Mouse (Mus musculus) neural tube, embryonic 10.5 days (tissue): ENCODE results near the gene Alox12e.
A peak's percentile ranks its signal among the peaks of the same experiment; 100 is the strongest.
"Not testable (repeated sequence)": the region's sequence is repeated elsewhere in the genome, so short reads cannot be mapped to it uniquely, and the experiment has no call there.

Source experiments
- DNase-seq: peaks from one replicate; pipeline ENCODE4 v3.0.0-alpha.2; 2017; ENCODE audit warnings: low spot score; ENCODE audit errors: extremely low spot score

Gene Alox12e

DNA sequence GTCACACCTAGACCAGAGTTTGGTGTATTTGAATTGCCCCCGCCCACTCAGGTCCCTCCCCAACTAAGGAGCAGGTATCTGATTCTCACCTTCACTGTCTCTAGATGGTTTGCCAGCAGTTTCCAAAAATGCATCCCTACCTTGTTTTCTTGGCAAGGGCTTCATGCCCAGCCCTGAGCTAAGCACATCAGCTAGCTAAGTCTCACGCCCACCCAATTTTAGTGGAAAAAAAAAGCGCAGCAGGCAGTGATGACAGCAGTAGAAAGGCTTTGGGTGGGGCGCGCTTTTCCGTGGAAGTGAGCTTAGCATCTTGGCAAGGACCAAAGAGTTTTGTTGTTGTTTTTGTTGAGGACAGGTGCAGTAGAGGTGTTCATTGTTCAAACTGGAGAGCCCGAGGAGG is at the start of gene Alox12e:
Alox12e (minus strand) TSS at position 101 of the 400 bp plus-strand sequence.
- no peak for DNase-seq

- DNase-seq: not testable (repeated sequence)
Measured at GRCm38 (mm10) chr11:70368626-70369025, 46.2 kb upstream of the Alox12e start.

- DNase-seq: not testable (repeated sequence)
Measured at GRCm38 (mm10) chr11:70367701-70368100, 45.3 kb upstream of the Alox12e start.

- no peak for DNase-seq
Measured at GRCm38 (mm10) chr11:70351868-70352267, 29.4 kb upstream of the Alox12e start, which contains the start of gene Alox15. Gene Alox15 (minus strand): TSS chr11:70352031.

GRCm38 (mm10) chr11:70348630-70349029 is 26.2 kb upstream of the Alox12e start:
- DNase-seq: no peak

DNA sequence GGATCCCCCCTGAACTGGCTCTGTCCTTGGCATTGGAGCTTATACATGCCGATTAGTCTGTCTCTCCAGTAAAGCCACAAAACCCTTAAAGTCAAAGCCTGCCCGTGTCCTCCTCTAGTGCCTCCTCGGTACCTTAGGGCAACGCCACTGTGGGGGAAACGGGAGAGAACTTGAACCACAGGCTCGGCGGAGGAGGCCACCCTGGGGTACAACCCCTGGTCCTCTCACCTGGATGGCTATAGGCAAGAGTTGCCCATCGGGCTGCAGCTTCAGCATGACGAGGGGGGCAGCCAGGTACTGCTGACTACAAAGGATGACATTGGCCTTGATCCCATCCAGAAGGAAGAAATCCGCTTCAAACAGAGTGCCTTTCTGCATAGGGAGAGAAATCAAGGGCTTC is 25.4 kb upstream of the Alox12e start:
- DNase-seq: no peak

GRCm38 (mm10) chr11:70345546-70345945 is 23.1 kb upstream of the Alox12e start:
- DNase-seq: no peak

DNA sequence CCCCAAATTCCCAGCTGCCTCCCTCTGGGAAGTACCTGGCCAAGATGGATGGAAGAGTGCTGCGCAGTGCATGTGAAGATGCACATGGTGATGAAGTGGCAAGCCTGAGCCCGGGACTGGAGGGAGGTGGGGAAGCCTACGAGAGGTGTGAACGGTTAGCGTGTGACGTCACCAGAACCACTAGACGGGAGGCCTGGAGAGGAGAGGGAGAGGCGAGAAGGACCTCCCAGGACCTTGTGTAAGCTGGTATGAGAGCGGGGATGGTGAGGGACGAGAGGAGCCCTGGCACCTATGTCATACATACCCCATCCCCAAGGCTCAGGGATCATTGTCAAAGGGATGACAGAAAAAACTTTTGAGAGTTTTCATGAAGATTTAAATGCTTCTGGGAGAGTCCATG is 22.6 kb upstream of the Alox12e start:
- no peak for DNase-seq

- no peak for DNase-seq
Measured at GRCm38 (mm10) chr11:70339481-70339880, 17.1 kb upstream of the Alox12e start.

- peak; percentile 48 for DNase-seq
Measured at GRCm38 (mm10) chr11:70334477-70334876, 12.0 kb upstream of the Alox12e start.

- no peak for DNase-seq
Measured at GRCm38 (mm10) chr11:70324726-70325125, 2.3 kb upstream of the Alox12e start.

- DNase-seq: peak; percentile 70
Measured at GRCm38 (mm10) chr11:70321664-70322063, 764 bp downstream of the Alox12e start.

DNA sequence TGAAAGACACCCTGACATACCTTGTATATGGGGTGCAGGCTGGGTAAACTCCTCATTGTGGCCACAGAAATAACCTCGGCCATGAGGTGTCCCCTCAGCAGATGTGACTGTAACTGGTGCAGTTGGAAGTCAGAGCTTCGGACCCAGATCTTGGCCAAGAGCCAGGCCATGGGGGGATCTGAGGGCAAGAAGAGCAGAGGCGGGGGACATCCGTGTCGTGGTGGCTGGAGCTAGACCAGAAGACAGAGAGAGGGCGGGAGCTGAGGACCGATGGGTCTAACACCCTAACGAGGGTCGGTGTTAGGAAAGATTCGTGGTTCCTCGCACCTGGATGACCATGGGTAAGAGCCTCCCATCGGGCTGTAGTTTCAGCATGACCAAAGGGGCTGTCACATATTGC is 2.8 kb downstream of the Alox12e start:
- DNase-seq: no peak

GRCm38 (mm10) chr11:70313833-70314232 is 8.6 kb downstream of the Alox12e start:
- no peak for DNase-seq

GRCm38 (mm10) chr11:70309341-70309740 is 13.1 kb downstream of the Alox12e start:
- DNase-seq: no peak

DNA sequence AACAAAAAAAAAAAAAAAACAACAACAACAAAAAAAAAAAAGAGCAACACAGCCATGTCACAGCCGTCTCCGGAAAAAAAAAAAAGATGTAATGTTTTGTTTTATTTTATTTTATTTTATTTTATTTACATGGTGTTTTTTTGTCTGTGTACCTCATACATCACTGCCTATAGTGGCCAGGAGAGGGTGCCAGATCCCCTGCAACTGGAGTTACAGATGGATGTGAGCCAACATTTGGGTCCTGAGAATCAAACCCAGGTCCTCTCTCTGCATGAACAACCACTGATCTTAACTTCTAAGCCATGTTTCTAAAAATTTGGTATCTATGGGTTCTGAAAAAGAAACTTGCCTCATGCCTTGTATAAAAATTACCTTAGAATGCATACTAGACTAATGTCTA is 14.1 kb downstream of the Alox12e start:
- no peak for DNase-seq

DNA sequence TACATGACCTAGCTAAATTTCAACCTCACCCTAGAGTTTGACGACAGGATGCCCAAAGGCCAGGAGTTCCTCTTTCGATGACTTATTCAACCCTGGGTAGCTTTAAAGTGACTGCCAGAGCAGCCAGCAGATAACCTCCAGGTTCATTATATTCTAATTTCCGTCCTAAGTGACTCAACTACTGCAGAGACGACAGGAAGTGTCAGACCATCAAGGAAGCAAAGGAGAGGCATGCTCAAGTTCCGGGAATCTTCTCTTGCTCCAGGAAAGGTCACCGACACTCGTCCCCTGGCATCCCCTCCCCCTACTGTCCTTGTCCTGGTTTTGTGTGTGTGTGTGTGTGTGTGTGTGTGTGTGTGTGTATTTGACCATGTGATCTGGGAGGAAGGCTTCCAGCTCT is 16.3 kb downstream of the Alox12e start:
- no peak for DNase-seq

DNA sequence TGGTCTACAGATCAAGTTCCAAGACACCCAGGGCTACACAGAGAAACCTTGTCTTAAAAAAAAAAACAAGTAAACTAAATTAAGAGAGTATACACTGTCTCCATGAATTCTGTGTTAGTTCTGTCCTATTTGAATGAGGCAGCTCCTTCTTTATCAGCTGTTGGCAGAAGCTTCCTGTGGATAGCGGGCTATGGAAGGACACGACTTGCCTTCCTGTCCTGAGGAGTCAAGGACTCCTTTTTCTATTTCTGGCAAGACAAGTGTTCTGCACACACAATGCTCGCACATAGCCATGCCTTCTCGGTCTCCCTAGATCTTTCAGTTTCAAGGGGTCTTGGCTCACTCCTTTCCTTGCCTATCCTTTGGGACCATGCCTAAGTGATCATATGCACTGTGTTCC is 20.1 kb downstream of the Alox12e start:
- DNase-seq: no peak

DNA sequence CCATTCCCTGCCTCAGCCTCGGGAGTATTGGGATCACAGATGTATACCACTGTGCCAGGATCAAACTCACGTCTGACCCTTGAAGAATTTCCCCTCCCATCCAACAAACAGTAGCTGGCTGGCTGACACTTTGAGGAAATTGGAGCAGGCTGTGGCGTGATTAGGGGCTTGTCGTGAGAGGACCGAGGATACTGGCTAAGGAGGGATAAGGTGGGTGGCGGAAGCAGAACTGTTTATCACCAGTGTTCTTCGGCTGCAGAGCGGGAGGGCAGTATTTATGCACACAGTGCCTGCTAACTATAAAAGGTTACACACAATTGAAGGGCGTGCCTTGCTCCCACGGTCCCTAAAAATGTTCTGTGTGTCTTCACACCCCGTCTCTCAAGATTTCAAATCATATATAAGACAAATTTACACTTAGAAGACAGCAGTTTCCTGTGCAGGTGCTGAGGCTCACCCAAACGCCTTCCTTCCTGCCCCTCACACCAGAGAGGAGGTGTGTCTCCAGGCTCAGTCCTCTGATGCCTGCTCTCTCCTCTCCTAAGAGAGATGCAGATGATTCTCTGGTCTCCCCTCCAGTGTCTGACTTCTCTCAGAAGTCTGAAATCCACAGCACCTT is 24.5 kb downstream of the Alox12e start:
- no peak for DNase-seq

GRCm38 (mm10) chr11:70297405-70297804 is 25.0 kb downstream of the Alox12e start:
- no peak for DNase-seq

GRCm38 (mm10) chr11:70293881-70294280 is 28.5 kb downstream of the Alox12e start:
- no peak for DNase-seq

GRCm38 (mm10) chr11:70291235-70291634 is 31.2 kb downstream of the Alox12e start:
- DNase-seq: no peak

DNA sequence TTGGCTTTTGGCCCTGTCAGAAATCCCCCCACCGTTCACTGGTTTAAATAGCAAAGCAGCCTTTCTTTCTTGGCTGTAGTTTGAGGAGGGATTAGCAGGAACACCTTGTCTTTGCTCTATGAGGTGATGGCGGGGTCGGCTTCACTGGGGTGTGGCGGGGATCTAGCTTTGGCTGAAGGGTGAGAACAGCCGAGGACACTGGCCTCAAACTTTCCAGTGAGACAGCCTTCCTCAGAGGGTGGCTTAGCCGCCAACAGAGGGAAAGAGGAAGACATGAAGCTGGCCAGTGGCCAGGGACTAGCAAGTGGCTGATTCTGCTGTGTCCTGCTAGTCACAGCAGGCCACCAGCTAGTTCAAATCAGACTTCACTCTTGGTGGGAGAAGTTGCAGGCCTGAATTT is 33.2 kb downstream of the Alox12e start:
- DNase-seq: no peak

DNA sequence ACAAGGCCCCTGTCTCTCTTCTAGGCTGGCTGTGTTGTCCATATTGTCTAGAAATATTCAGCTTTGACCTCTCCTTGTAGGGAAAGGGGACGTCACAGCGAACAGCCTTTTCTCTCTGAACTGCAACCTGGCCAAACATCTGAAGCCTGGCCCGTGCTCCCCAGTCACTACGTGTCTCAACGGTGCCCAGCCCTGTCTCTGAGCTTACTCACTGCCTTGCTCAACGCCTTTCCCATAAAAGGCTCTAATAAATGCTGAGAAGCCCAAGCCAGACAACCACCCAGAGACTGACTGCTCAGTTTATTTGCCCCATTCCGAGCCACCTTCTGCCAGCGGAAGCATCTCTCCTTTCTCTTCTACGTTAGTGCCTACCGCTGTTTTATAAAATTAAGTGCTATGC is 34.3 kb downstream of the Alox12e start:
- DNase-seq: no peak
